Mouse (Mus musculus): ENCODE measurements around the gene Pla2g4a.
A peak's percentile ranks its signal among the peaks of the same experiment; 100 is the strongest.

The Pla2g4a gene

DNA sequence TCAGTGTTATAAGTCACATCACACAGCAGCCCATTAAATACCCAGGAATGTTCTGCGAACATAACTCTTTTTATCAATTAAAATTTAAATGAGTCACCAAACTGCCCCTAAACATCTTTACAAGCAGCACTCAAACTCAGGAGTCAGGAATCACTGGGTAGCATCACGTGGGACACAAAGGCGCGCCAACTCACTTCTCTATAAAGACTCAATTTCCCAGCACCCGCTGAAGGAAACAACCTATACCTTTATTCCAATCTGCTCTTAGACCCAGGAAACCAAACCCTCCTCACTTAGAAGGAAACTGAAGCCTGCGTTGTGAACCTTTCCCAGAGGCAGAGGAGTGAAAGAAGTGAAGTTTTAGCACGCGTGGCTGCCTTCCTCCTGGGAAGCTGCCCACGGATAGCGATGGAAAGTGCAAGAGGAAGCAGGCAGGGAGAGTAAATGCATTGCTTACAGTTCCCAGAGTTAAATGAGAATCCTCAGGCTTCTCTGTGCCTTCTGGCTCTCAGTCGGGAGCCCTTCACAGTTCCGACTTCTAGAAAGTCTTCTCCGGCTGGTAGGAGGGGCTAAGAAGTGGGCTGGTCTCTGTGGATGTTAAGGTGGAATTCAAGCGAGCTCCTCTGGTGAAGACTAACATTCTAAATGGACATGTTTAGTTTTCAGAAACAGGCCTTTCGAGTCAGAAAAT, at the start of gene Pla2g4a:
TSS of gene Pla2g4a (minus strand) at position 557 of the 691 bp plus-strand sequence.
- DNase-seq (ENCODE audit: low spot score), result no peak

DNA sequence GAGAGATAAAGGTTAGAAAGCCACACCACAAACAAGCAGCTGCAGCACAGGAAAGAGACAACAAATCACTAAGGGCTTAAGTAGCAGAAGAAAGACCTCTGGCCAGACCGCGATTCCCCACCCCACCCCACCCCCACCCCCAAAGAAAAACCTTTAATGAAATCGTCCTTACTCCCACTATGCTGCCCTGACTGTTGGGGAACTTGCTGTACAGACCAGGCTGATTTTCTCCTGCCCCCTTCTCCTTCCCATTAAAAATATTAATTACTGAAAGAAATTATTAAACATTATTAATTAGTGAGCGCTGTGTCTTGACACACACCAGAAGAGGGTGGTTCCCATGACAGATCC, 49.5 kb upstream of the Pla2g4a start:
- DNase-seq (ENCODE audit: low spot score), result no peak

- DNase-seq (ENCODE audit: low spot score), result no peak
Measured at GRCm38 (mm10) chr1:150009968-150010628, 49.0 kb upstream of the Pla2g4a start.

DNA sequence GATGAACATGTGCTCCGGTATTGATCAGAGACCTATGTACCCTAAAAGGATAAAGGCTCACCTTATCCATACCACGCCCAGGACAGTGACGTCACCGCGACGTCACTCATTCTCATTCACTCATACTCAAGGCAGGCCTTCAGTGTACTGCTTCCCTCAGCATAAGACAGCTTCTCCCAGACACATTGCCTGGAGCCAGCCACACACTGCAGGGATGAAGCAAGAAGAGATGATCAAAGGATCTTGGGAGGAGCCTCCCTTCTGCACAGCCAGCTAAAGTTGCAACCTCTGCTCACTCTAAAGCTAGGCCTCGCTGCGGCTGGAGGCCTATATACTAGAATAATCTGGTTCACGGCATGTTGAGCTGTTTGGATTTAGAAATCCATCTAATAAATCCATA, 48.0 kb upstream of the Pla2g4a start:
- no peak for DNase-seq (ENCODE audit: low spot score)

DNA sequence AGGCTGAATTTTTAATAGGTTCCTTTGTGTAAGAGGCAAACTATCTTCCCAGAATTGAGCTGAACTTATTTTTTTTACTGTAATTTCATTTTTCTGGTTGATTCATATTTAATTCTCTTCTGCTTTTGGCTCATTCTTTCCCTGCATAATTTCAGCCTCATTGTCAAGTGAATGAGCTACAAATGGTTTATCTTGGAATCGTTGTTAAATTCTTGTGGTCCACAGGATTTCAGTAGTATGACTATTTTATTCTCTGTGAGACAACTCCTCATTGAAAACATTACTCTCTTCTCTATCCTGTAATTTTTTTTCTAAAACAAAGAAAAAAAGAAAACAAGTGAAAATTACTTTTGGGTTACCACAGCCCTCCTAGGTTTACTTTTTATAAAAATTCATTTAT, 14.5 kb upstream of the Pla2g4a start:
- no peak for DNase-seq (ENCODE audit: low spot score)

DNA sequence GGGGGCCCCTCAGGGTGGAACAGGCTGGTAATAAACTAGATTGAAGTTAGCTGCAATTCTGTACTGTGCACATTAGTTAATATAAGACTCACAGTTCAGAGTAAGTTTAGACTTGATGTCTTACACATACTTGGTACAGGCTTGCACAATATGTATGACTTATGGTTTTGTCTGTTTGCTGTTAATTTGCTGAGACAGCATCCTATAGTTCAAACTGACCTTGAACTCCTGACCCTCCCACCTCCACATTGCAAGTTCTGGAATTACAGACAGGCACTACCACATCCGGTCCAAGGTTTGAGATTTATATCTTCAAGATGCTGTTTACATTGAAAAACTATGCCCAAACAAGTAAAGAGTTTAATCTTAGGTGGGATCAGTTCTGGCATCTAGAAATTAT, 4.7 kb upstream of the Pla2g4a start:
- no peak for DNase-seq (ENCODE audit: low spot score)

- DNase-seq (ENCODE audit: low spot score), result no peak
Measured at GRCm38 (mm10) chr1:149961425-149962303, 574 bp upstream of the Pla2g4a start.

GRCm38 (mm10) chr1:149960251-149960650, 839 bp downstream of the Pla2g4a start:
- no peak for DNase-seq (ENCODE audit: low spot score)

GRCm38 (mm10) chr1:149959069-149959468, 2.0 kb downstream of the Pla2g4a start:
- no peak for DNase-seq (ENCODE audit: low spot score)

DNA sequence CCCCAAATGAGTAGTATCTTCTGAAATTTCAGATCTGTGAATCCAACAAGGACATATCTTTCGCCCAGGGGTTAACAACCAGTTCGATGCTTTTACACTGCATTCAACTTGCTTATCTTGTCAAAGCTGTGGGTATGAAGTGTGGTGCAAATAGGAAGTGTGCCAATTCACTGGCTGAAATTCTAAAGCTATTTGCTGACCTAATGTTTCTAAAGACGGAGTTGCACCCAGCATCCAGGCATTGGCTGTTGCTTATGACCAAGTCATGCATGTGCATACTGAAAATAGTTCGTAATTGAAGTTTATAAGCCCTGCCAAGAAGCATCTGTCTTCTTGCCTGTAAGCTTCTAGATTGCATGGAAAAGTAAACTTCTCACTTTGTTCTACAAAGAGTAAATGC, 5.6 kb downstream of the Pla2g4a start:
- no peak for DNase-seq (ENCODE audit: low spot score)

GRCm38 (mm10) chr1:149954026-149954425, 7.1 kb downstream of the Pla2g4a start:
- DNase-seq (ENCODE audit: low spot score), result no peak

- DNase-seq (ENCODE audit: low spot score), result no peak
Measured at GRCm38 (mm10) chr1:149952050-149952449, 9.0 kb downstream of the Pla2g4a start.

- no peak for DNase-seq (ENCODE audit: low spot score)
Measured at GRCm38 (mm10) chr1:149950656-149951055, 10.4 kb downstream of the Pla2g4a start.

- DNase-seq (ENCODE audit: low spot score), result no peak
Measured at GRCm38 (mm10) chr1:149950254-149950653, 10.8 kb downstream of the Pla2g4a start.

GRCm38 (mm10) chr1:149949334-149949733, 11.8 kb downstream of the Pla2g4a start:
- no peak for DNase-seq (ENCODE audit: low spot score)

GRCm38 (mm10) chr1:149948066-149948825, 12.8 kb downstream of the Pla2g4a start:
- DNase-seq (ENCODE audit: low spot score), result no peak

- peak; percentile 19 for DNase-seq (ENCODE audit: low spot score)
Measured at GRCm38 (mm10) chr1:149946993-149947392, 14.1 kb downstream of the Pla2g4a start.

GRCm38 (mm10) chr1:149946432-149946831, 14.7 kb downstream of the Pla2g4a start:
- no peak for DNase-seq (ENCODE audit: low spot score)

DNA sequence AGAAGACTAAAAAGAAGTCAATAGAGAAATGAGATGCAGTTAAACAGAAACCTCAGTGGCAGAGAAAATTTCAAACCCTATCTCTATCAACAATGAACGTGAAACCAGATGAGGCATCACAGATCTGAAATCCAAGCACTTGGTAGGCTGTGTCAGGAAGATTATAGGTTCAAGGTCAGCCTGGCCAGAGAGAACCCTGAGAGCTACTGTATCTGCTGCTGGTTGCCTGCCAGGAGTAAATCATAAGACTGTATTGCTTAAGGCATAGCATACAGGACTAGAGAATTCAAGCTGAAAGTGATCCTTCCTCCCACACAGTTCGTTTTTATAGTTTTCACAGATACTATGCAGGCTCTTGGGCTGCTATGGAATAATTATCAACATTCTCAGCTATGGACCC, 17.5 kb downstream of the Pla2g4a start:
- DNase-seq (ENCODE audit: low spot score), result no peak

GRCm38 (mm10) chr1:149940301-149940700, 20.8 kb downstream of the Pla2g4a start:
- DNase-seq (ENCODE audit: low spot score), result no peak

- no peak for DNase-seq (ENCODE audit: low spot score)
Measured at GRCm38 (mm10) chr1:149939261-149940032, 21.6 kb downstream of the Pla2g4a start.

All from MN1 (cell line).